In genomic region chr6:95445036-95445435, GRCm38 (mm10) we compare ENCODE assay signal across 9 mouse cellular contexts.
DNase-seq lines count a peak whose midpoint lies in the region; ATAC-seq and TF ChIP-seq lines count a peak whose summit lies in the region.
"Had no signal": no experiment of that assay in that cellular context is flagged by ENCODE, and none has a peak within 500 bp of the region (broad histone marks: within the 10 kb centered on the region; RNA-seq: fewer than 3 reads in every experiment).

No protein-coding gene starts in this region.

- no peak overlapping the region for H3K4me3 ChIP-seq in lung, postnatal 0 days (ENCODE audit: low read depth, low read length)
- H3K4me3 ChIP-seq: limb, embryonic 13.5 days had no signal

- no peak overlapping the region for H3K27ac ChIP-seq in lung, postnatal 0 days (ENCODE audit: low read length)
- H3K27ac ChIP-seq: limb, embryonic 13.5 days had no signal

- TF ChIP-seq EP300 in lung, postnatal 0 days (IDR thresholded peaks at IDR 0.05): no peak

- H3K9me3 ChIP-seq in lung, postnatal 0 days (ENCODE audit: low read length): no peaks in the 10 kb centered on the region
- H3K9me3 ChIP-seq: limb, embryonic 13.5 days had no signal

- TF ChIP-seq CTCF in lung, postnatal 0 days (IDR thresholded peaks at IDR 0.05): no peak

- no peaks in the 10 kb centered on the region for H3K36me3 ChIP-seq in lung, postnatal 0 days (ENCODE audit: insufficient read depth, low read length)
- H3K36me3 ChIP-seq: limb, embryonic 13.5 days had no signal

- H3K27me3 ChIP-seq in lung, postnatal 0 days (replicated peaks; ENCODE audit: insufficient read depth, low read length): no peaks in the 10 kb centered on the region
- H3K27me3 ChIP-seq: limb, embryonic 13.5 days had no signal

- no peak overlapping the region for H3K9ac ChIP-seq in lung, postnatal 0 days (replicated peaks; ENCODE audit: low read depth)
- H3K9ac ChIP-seq: limb, embryonic 13.5 days had no signal

- H3K4me2 ChIP-seq in lung, postnatal 0 days (replicated peaks; ENCODE audit: low read depth, low read length): no peak overlapping the region
- H3K4me2 ChIP-seq: limb, embryonic 13.5 days had no signal

- no peaks in the 10 kb centered on the region for H3K4me1 ChIP-seq in lung, postnatal 0 days (ENCODE audit: insufficient read depth, low read depth, low read length)
- H3K4me1 ChIP-seq: limb, embryonic 13.5 days had no signal

- ATAC-seq in lung, postnatal 0 days: no peak

- WGBS in lung, postnatal 0 days: 45% methylated on average over 4 of the region's 4 CpGs

- DNase-seq in Muller cell, postnatal 12 days (ENCODE audit: inconsistent ontology term): peak; percentile 19
- DNase-seq in adrenal gland, adult 2 months: peak; percentile 92
- peak; percentile 29 for DNase-seq in gastrocnemius, postnatal 25 days
- DNase-seq in lung, postnatal 0 days (ENCODE audit: low spot score): peak; percentile 51
- DNase-seq in thymus, postnatal 36 days: no peak
- DNase-seq in c-Kit-positive CD71-positive TER-119-positive erythroid progenitor cells, embryonic 14.5 days (ENCODE audit: low spot score): no peak
- no peak for DNase-seq in B cell, adult 2 months
- DNase-seq in spleen, postnatal 4 days (ENCODE audit: low spot score in 2 of 2): no peak

Comparison
In these comparisons a context has a peak if more than half of its experiments do, and no peak if none do; other contexts are left out.
1. DNase-seq: peak in Muller cell, postnatal 12 days (single experiment), adrenal gland, adult 2 months (single experiment), gastrocnemius, postnatal 25 days (single experiment) and lung, postnatal 0 days (single experiment); none in thymus, postnatal 36 days (0 of 2), c-Kit-positive CD71-positive TER-119-positive erythroid progenitor cells, embryonic 14.5 days (single experiment), B cell, adult 2 months (0 of 2) and spleen, postnatal 4 days (0 of 2).